Mouse (Mus musculus) mouse embryonic stem cell (cell line): ENCODE measurements around the gene Dbndd2.

Experiments used
- in situ Hi-C, 2 experiments: fragments of 300-500 bp; cut with MboI; formaldehyde crosslinking; loops; 1 replicate in 1 of 2; 3 replicates in 1 of 2; pipeline ENCODE4 v1.14.3; 2019 to 2020; ENCODE audit warnings: low sequenced_read_pairs in 2 of 2, low pct_unique_long_range_greater_than_20kb in 1 of 2, mixed read lengths in 1 of 2; ENCODE audit not compliant: unreplicated experiment in 1 of 2

Dbndd2 gene

DNA sequence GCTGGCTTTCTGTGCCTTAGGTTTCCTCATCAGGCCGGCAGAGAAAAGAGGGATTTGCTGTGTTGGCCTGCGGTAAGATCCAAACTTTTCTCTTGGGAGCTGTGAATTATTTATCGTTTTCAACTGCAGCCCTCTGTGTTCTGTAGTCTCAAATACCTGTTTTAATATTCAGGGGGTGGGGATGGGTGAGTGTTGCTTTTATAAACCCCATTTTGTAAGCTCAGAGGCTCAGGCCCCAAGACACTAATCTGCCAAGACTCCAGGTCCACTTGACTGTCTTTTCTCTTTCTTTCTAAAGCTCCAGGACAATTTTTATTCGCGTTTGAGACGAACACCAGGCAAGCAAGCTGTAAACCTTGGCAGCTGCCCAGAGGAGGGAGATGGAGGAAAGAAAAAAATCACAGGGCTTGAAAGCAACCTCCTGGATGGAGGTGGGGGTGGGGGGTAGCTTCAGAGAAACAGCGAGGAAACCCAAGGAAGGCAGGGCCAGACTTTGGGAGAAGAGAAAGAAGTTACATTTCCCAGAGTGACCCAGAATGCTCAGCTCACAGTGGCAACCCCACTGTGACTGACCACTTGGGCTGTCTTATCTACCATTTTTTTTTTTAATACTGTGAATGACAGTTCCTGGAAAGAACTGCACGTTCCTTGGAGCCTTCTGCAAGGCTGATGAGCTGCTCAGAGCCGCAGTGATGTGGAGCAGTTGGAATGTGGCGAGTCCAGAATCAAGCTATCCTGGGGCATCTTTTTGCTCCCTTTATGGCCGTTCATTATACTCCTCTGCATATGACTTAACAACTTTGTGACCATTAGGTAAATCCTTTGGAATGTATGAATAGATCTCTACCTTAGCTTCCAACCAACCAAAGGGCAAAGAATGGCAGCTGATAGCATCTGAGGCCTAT is 32.6 kb downstream of the Dbndd2 start:
- in situ Hi-C loops = loop anchor here (5.0 to 10.0 kb wide), 2 partner anchors 104 to 111 kb away; partner anchors contain the start of gene Matn4 (in 1 of the 2)

DNA sequence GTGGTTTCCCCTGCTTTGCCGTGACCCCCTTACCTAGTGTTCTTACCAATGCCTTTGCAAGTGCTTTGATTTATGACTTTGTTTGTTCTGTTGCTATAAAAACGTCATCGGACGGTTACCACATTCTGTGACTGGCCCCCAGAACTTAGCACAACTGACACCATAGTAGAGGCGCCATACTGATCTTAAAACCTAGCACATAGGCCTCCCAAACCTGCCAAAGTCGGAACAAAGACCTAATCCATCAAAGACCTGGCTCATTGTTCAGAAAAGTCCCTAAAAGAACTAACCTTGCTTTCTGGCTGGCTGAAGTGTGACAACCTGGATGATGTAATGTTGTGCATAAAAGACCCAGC is 33.2 kb downstream of the Dbndd2 start:
- in situ Hi-C loops = loop anchor here (5.0 to 10.0 kb wide), 2 partner anchors 104 to 112 kb away; partner anchors contain the start of gene Matn4 (in 1 of the 2)

DNA sequence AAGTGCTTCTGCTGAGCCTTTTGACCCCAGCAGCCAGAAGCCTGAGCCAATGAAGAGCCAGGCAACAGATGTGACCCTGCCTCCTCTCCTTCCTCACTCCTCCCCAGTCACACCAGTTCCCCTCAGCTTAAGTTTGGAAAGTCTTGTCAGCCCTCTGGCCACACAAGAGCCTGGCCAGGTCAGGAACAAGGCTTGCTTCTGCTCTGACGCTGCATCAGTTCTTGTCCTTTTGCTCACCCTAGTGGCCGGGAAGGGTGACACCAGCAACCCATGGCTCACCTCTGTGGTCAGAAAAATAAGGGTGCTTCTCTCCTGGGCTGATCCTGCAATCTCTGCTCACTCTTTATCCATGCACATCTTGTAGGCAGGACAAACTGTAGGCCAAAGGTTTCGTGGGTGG is 34.9 kb downstream of the Dbndd2 start:
- in situ Hi-C loops = no loop called here

DNA sequence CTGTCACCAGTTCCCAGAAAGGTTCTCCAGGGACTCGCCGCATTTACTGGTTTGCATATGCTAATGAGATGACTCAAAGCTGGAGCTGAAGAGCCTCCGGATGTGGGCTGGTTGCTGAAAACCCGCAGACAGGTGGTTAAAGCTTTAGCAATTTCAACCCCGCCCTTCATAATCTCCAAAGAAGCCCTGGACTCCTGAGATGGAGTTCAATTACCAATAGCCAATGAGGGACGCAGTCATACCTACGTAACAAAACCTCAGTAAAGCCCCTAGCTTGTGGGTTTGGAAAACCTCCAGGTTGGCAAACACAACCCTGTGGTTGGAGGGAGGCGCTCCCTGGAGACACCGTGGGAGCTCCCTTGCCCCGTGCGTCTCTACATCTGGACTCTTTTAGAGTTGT is 35.9 kb downstream of the Dbndd2 start:
- in situ Hi-C loops = no loop called here

DNA sequence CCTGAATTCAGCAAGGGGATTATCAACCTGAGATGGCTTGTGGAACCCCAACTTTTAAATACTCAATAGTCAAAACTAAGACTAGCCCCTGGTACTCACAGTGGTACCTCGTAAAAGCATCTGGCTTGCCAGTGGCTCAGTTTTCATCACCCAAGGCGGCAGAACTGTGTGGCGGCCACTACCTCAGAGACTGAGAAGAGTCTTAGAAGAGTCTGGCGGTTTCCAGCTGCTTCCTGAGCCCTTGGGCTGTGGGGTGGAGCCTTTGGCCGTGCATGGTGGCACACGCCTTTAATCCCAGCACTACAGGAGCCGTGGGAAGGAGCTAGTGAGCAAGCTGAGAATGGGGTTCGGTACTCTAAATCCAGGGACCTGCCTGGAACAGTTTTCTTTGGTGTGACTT is 36.4 kb downstream of the Dbndd2 start:
- in situ Hi-C loops = no loop called here

DNA sequence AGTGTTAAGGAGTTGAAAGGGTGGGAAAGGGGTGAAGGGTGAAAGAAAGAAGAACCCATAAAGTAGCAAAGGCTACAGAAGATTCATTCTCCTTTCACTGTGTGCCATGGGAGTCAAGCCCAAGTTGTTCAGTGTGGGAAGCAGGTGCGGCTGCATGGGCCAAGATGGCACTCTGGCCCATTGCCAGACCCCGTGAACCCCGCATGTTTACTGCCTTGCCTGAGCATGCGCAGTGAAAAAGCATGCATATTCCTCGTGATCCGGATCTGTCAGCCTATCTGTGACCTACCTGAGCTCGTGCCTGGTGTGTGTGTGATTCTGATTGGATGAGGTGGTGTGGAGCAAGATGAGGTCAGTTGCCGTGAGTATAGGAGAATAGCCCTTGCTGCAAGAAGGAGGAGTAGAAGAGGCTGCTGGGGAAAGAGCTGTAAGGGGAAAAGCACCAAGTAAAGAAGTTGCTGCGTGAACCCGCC is 37.4 kb downstream of the Dbndd2 start:
- in situ Hi-C loops = no loop called here

DNA sequence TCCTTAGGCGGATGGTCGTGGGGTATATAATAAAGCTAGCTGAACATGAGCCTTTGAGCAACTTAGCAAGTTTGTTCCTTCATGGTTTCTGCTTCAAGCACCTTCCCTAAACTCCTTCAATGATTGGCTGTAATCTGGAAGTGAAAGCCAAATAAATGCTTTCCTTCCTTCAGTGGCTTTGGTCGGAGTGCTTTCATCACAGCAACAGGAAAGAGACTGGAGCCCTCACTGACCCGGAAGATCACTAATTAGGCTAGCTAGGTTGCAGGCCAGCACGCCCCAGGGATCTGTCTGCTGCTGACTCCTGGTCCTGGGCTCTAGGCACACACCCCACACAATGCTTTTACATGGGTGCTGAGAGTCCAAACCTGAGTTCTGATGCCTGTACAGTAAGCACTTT is 42.7 kb downstream of the Dbndd2 start:
- in situ Hi-C loops = no loop called here

DNA sequence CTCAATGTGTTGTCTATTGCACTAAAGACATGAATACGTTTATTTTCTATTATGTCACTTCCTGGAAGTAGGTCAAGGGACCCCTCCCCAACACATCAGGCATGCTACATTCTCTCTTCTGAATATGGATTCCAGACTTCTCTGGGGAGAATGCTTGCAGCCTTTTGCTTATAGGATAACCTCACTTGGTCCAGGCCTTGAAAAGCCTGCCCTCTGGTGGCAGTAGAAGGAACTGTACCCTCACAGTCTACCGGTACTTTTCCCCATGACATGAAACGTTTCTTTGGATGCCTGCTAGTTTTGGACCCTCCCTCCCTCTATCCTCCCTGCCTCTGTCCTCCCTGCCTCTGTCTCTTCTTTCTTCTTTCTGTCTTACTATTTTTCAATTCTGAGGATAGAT is 45.3 kb downstream of the Dbndd2 start:
- in situ Hi-C loops = loop anchor here in 1 of 2 experiments (5.0 kb wide), 1 partner anchor 36 kb away; no protein-coding TSS in a partner anchor

DNA sequence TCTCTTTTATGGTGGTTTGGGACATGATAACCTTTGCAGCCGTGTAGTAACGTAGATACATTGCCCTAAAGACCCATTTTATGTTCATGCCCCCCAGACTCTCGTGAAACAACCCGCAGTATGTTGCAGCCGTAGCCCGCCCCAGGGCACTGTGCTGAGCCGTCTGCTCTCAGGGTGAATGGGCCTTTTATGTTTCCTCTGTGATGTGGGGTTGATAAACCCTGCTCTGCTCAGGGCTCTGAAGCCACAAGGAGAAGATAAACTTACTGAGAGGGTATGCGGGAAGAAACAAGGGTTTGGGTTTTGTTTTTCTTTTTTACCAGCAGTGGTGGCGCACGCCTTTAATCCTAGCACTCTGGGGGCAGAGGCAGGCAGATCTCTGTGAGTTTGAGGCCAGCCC is 48.4 kb downstream of the Dbndd2 start:
- in situ Hi-C loops = loop anchor here in 1 of 2 experiments (5.0 kb wide), 1 partner anchor 33 kb away; no protein-coding TSS in a partner anchor

DNA sequence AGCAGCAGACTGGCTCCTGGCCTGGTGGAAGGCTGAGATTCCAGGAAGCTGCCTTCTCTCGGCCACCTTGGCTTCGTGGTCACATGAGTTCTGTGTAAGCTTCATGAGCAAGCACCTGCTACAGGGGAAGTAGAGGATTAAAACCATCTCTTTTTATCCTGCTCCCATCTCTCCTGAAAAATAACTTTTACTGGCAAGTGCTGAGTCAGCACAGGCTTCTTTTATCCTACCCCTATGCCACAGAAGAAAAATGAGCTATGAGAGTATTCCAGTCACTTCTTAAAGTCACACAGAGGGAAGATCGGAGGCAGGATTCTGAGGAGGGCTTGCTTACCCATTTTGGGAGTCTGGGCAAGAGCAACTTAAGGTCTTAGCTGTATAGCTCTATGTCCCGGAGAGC is 51.1 kb downstream of the Dbndd2 start:
- in situ Hi-C loops = no loop called here

DNA sequence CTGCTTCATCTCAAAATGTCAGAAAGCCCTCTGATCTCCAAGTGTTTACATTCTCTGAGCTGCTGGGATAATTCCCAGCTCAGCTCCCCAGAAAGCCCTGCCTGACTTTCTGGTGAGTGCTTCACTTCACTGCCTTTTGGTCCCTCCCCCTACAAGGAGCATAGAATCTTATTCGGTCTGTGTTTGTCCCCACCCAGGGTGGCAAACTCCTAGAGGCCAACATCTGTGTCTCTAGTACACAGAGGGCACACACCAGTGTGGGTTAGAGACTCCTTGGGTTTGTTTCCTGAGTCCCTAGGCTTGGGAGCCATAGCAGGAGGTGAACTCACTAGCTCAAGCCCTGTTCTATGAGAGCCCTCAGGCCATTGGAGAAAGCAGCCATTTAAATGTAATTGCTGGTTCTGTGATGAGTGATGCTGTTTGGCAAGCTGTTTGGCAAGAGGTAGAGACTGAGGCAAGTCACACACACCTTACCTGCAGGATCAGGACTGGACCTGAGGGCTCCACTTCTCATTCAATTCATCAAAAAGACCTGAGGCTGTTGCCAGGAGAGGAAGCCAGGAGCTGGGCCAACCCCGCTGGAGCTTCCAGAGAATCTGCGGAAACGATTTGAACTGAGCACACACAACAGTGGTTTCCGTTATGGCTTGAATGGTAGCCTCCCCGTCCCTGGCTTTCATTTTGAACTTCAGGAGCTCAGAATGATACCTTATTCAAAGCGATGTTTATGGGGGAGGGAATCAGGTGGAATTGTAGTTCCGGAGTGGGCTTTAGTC is 54.9 kb downstream of the Dbndd2 start:
- in situ Hi-C loops = no loop called here

DNA sequence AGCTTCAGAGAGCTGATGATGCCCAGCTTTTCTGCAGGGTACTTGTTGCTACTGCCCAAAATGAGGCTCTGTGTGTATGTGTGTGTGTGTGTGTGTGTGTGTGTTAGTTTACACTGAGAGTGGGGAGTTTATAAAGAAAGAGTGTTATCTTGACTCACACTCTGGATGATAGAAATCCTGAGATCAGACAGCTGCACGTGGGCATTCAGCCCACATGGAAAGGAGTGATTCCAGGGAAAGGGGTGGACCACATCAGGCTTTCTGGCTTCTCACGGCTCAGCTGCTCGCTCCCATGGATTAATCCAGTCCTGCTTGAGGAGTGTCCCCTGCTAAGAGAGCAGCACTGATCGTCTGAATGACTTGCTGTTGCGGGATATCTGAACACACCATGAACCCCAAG is 56.2 kb downstream of the Dbndd2 start:
- in situ Hi-C loops = no loop called here

DNA sequence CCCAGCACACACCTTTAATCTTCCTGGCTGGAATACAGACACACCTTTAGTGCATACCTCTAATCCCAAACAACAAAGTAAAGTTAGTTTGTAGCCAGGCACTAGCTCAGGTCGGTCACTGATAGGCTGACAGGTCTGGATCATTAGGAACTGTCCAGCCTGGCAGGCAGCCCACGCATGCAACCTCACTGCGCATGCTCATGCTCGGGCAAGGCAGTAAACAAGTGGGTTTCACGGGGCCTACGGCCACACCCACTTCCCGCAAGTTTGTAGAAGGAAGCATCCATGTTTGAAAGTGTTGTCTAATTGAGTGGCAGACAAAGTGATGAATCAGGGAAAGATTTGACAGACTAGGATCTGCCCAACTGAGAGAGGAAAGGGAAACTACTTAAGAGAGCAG is 56.7 kb downstream of the Dbndd2 start:
- in situ Hi-C loops = no loop called here
